Mouse (Mus musculus) ES-Bruce4 (cell line): ENCODE results near the gene Rex1bd. TPM values are rescaled to one million over a fixed set of nuclear protein-coding genes. Genes with fewer than 3 reads are reported as not detected.
A peak's percentile ranks its signal among the peaks of the same experiment; 100 is the strongest.

ENCODE experiments used
- H3K27ac ChIP-seq: 2 replicates; pipeline ENCODE4 v1.5.1; 2012; ENCODE audit warnings: low read length, inconsistent platforms; ENCODE audit not compliant: insufficient read depth
- H3K27me3 ChIP-seq: 2 replicates; pipeline ENCODE4 v1.6.1; 2012; ENCODE audit warnings: mild to moderate bottlenecking, low read length, inconsistent platforms; ENCODE audit not compliant: control insufficient read depth, poor library complexity, insufficient read depth, severe bottlenecking
- H3K36me3 ChIP-seq: 2 replicates; pipeline ENCODE4 v1.6.1; 2012; ENCODE audit warnings: inconsistent platforms, mild to moderate bottlenecking, low read length, moderate library complexity; ENCODE audit not compliant: control insufficient read depth, poor library complexity, insufficient read depth, severe bottlenecking
- H3K4me1 ChIP-seq: one replicate; pipeline ENCODE4 v1.8.1; 2011; ENCODE audit warnings: low read length; ENCODE audit not compliant: control insufficient read depth, insufficient read depth
- H3K4me3 ChIP-seq: 2 replicates; pipeline ENCODE4 v1.5.1; 2011; ENCODE audit warnings: low read depth, mild to moderate bottlenecking, low read length
- H3K9ac ChIP-seq: 2 replicates; pipeline ENCODE4 v1.6.1; 2012; ENCODE audit warnings: low read depth, mild to moderate bottlenecking, inconsistent platforms; ENCODE audit not compliant: poor library complexity, severe bottlenecking
- H3K9me3 ChIP-seq: replicated peaks from 2 replicates; pipeline ENCODE4 v1.6.1; 2012; ENCODE audit warnings: mild to moderate bottlenecking, low read length, inconsistent platforms; ENCODE audit not compliant: control insufficient read depth, poor library complexity, insufficient read depth, severe bottlenecking
- CTCF ChIP-seq: IDR thresholded peaks from one replicate; pipeline ENCODE4 v1.8.1; 2011; ENCODE audit warnings: low read depth, low read length
- EP300 ChIP-seq: IDR thresholded peaks from 2 replicates; pipeline ENCODE4 v1.6.1; 2011; ENCODE audit warnings: low read depth, low read length; ENCODE audit not compliant: insufficient read depth
- POLR2A ChIP-seq: IDR thresholded peaks from one replicate; pipeline ENCODE4 v1.8.1; 2011; ENCODE audit warnings: low read length; ENCODE audit not compliant: insufficient read depth
- polyA plus RNA-seq: library from polyadenylated mRNA; stranded (reverse); fragments of >200 nt; gene quantifications from 2 replicates; pipeline ENCODE4 v1.2.4, GENCODE M21; 2011; ENCODE audit warnings: low read depth; ENCODE audit not compliant: missing spikeins, insufficient read depth, insufficient read length

The Rex1bd gene
- polyA plus RNA-seq, 1 experiment, result 40.0 TPM

DNA sequence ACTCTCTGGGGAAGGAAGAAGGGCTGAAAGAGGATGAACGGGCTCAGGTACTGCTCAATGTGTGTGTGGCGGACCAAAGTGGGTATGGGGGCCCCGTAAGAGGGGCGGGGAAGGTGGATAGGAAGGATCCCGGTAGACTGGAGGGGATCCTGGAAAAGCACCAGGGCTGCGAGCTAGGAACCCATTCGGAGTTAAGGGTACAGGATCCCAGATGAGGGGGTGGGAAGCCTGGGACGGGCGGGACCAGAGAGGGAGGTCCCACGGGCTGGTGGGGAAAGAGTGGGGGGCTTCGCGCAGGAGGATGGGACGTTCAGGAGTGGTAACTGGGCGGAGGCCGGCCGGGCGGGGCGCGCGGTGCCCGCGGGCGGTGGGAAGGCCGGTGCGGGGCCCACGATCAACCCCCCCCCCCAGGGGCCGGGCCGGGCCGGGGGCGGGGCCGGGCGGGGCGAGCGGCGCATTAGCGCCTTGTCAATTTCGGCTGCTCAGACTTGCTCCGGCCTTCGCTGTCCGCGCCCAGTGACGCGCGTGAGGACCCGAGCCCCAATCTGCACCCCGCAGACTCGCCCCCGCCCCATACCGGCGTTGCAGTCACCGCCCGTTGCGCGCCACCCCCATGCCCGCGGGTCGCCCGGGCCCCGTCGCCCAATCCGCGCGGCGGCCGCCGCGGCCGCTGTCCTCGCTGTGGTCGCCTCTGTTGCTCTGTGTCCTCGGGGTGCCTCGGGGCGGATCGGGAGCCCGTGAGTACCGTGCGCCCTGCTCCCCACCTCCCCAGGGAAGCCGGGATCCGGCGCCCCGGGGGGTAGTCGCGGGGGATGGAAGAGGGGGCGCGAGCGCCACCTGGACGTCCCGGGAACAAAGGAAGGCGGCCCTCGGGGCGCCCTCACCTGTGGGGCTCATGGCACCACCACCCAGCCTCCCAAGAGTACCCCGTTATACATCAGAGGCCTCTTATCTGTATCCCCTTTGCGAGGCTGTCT is 13.6 kb downstream of the Rex1bd start, which contains the start of gene Crlf1:
Crlf1 (plus strand) TSS at position 495 of the 977 bp plus-strand sequence.
- peak within 1 kb of the TSS; percentile 56 for H3K9ac ChIP-seq
- TF ChIP-seq POLR2A (no peak), EP300 (no peak), CTCF (no peak)
- H3K27ac ChIP-seq, result no peak within 1 kb of the TSS
- H3K4me1 ChIP-seq, result peaks cover 2% of the 10 kb centered on the region
- H3K9me3 ChIP-seq, result no peaks in the 10 kb centered on the region
- H3K36me3 ChIP-seq, result no peaks in the 10 kb centered on the region
- peaks cover 46% of the 10 kb centered on the region for H3K27me3 ChIP-seq
- H3K4me3 ChIP-seq, result peak within 1 kb of the TSS; percentile 33

DNA sequence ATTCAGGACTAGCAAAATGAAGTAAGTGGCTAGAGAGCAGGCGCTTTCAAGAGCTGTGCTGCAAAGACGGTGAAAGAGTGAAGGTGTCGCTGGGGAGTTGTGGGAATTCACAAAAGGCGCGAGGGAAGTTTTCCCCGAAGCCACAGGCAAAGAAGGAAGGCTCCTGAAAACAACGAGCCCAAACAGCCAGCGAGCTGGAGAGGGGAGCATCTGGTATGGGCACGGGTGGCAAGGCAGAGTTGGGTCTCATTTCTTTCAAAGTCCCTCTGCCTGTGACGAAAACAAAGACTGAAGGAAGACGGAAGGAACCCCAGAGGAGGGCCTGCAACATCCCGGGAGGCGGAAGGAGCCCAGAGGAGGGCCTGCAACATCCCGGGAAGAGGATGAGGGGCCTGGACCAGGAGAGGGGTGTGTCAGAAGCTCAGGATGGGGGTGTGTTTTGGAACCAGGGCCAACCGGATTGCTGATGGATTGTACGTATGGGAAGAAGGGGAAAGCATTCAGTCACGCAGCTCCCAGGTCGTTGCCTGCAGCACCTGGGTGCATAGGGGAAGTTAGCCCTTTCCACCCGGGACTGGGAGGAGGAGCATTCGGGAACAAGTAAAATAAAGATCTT is 15.6 kb downstream of the Rex1bd start:
- Histone ChIP-seq H3K27ac (no peak overlapping the region), H3K9ac (no peak overlapping the region), H3K4me3 (no peak overlapping the region), H3K4me1 (peaks cover 2% of the 10 kb centered on the region), H3K36me3 (no peaks in the 10 kb centered on the region), H3K27me3 (peaks cover 50% of the 10 kb centered on the region), H3K9me3 (no peaks in the 10 kb centered on the region)
- no peak for TF ChIP-seq EP300
- no peak for TF ChIP-seq CTCF
- TF ChIP-seq POLR2A, result no peak

DNA sequence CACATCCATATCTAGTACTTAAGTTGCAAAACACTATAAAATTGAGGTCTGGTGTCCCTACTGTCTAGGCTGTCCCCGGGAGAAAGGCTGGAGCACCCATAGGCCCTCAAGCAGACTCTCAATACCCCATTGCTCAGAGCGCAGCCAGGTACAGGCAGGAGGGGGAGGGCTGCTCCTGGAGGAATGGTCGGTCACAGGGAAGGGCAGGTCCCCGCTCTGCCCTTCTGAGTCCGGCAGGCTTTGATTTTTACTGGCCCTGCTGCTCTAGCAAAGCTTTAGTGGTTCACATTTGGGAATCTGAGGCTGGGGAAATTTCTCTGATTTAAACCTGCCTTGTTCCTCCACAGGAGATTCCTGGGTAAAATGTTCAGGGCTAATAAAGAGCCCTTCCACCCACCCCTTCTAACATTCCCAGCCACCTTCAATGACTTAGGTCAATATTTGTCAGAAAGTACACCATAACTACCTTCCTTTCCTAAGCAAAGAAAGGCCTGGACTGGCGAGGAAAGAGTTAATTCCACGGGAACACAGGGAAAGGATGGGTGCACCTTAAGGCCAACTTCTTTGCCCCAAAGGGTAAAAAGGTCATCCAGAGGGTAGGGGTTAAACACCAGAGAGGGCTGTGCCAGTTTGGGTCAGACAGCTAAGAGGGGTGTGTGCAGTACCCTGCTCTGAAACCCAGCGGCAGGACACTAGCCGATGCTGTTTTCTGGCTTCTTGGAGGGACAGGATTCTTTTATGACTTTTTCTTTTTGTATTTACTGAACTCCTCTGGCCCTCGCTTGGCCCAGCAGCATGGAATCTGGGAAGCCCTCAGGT is 16.3 kb downstream of the Rex1bd start:
- Histone ChIP-seq H3K27me3 (peaks cover 46% of the 10 kb centered on the region), H3K4me1 (peaks cover 2% of the 10 kb centered on the region), H3K36me3 (no peaks in the 10 kb centered on the region), H3K27ac (no peak overlapping the region), H3K9me3 (no peaks in the 10 kb centered on the region), H3K9ac (no peak overlapping the region; the same call in 1 of the 2 replicates), H3K4me3 (peak overlapping the region; percentile 2; the same call in 1 of the 2 replicates)
- TF ChIP-seq EP300 (no peak), POLR2A (no peak), CTCF (no peak)

DNA sequence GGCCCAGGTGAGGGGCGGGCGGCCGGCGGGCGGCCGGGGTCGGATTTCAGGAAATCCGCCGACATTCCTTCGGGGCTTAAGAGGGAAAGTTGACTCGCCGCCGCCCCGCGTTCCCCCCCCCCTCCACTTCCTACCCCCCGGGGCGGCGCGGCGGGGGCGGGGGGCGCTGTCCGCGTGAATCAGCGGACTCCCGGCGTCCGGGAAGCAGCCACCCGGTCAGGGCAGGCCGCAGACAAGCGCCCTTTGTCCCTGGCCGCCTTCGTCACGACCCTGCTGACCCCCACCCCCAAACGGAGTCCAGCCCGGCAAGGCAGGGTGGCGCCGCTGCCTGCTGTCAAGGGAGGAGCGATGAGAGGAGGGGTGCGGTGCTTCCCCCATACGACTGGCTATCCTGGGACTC is 17.0 kb downstream of the Rex1bd start:
- peak overlapping the region; percentile 2; the same call in 1 of the 2 replicates for H3K4me3 ChIP-seq
- H3K4me1 ChIP-seq, result peaks cover 2% of the 10 kb centered on the region
- H3K27me3 ChIP-seq, result peaks cover 42% of the 10 kb centered on the region
- no peak for TF ChIP-seq CTCF
- TF ChIP-seq POLR2A, result no peak
- TF ChIP-seq EP300, result no peak
- peak overlapping the region; percentile 36 for H3K9ac ChIP-seq
- H3K9me3 ChIP-seq, result no peaks in the 10 kb centered on the region
- no peak overlapping the region for H3K27ac ChIP-seq
- H3K36me3 ChIP-seq, result no peaks in the 10 kb centered on the region

DNA sequence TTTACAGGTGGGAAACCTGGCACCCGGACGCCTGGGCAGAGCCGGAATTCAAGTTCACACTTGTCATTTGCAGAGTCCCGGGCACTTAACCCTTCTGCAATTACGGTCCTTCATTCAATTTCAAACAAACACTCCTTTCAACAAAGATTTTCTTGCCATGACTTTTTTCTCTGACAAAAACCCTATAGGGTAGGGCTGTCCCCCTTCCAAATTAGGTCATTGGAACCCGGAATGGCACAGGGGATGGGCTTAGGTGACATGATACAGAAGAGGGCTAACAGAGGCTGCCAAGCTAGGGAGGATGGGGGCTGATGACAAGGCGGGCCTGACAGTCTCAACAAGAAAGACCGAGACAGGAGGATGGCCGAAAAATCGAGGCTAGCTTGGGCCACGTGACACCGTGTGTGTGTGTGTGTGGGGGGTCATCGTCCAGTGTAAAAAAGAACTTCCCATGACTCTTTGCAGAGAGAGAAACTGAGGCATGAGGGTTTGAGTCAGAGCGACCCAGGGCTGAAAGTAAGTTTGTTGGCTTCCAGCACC is 17.6 kb downstream of the Rex1bd start:
- Histone ChIP-seq H3K27ac (no peak overlapping the region), H3K27me3 (peaks cover 37% of the 10 kb centered on the region), H3K4me3 (peak overlapping the region; percentile 53), H3K9me3 (no peaks in the 10 kb centered on the region), H3K9ac (peak overlapping the region; percentile 43), H3K36me3 (no peaks in the 10 kb centered on the region), H3K4me1 (peaks cover 2% of the 10 kb centered on the region)
- TF ChIP-seq EP300 (no peak), POLR2A (no peak), CTCF (no peak)
